In the genomic region with DNA sequence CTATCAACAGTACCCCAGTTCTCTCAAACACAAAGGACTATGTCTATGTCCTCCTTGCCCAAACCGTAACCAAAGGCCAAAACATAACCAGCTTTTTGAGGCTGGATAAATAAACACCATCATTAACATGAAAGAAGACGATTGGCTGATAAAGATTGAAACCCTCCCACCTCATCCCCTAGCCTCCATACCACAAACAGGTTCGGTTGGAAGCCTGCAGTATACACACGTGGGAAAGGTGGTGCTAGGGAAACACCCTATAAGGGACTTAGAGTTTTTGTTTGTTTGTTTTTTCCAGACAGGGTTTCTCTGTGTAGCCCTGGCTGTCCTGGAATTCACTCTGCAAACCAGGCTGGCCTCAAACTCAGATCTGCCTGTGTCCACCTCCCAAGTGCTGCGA, we compare ENCODE assay signal across 24 mouse cellular contexts.
DNase-seq lines count a peak whose midpoint lies in the region; ATAC-seq lines count a peak whose summit lies in the region.
"Had no signal": no experiment of that assay in that cellular context is flagged by ENCODE, and none has a peak within 500 bp of the region (broad histone marks: within the 10 kb centered on the region; RNA-seq: fewer than 3 reads in every experiment).

No protein-coding gene starts in this region.

- WGBS in midbrain, embryonic 11.5 days = 62% methylated on average over 5 of the region's 5 CpGs
- WGBS in midbrain, embryonic 14.5 days = 64% methylated on average over 5 of the region's 5 CpGs
- 40% methylated on average over 5 of the region's 5 CpGs for WGBS in liver, embryonic 16.5 days (ENCODE audit: insufficient replicate concordance)

- H3K9ac ChIP-seq in midbrain, embryonic 11.5 days (ENCODE audit: low read length) = no peak overlapping the region
- H3K9ac ChIP-seq in midbrain, embryonic 14.5 days (replicated peaks; ENCODE audit: low read length) = no peak overlapping the region
- H3K9ac ChIP-seq in liver, embryonic 16.5 days (ENCODE audit: low read depth, low read length) = no peak overlapping the region
- H3K9ac ChIP-seq: embryonic facial prominence, embryonic 13.5 days; forebrain, embryonic 12.5 days; forebrain, postnatal 0 days; heart, embryonic 15.5 days; neural tube, embryonic 12.5 days; stomach, embryonic 15.5 days had no signal

- no peak overlapping the region for H3K27ac ChIP-seq in midbrain, embryonic 11.5 days (ENCODE audit: low read depth, low read length)
- no peak overlapping the region for H3K27ac ChIP-seq in midbrain, embryonic 14.5 days (replicated peaks; ENCODE audit: low read depth, low read length)
- H3K27ac ChIP-seq in liver, embryonic 16.5 days (ENCODE audit: low read length) = peak overlapping the region; percentile 88
- H3K27ac ChIP-seq: embryonic facial prominence, embryonic 13.5 days; forebrain, embryonic 12.5 days; heart, embryonic 10.5 days; heart, embryonic 15.5 days; kidney, postnatal 0 days; neural tube, embryonic 12.5 days; stomach, embryonic 15.5 days had no signal

- H3K4me3 ChIP-seq in midbrain, embryonic 11.5 days (ENCODE audit: low read depth, low read length) = no peak overlapping the region
- H3K4me3 ChIP-seq in midbrain, embryonic 14.5 days (replicated peaks; ENCODE audit: low read depth, low read length) = no peak overlapping the region
- peak overlapping the region; percentile 5 for H3K4me3 ChIP-seq in erythroblast, embryonic 14.5 days (replicated peaks)
- H3K4me3 ChIP-seq in liver, embryonic 16.5 days (ENCODE audit: low read depth, low read length) = no peak overlapping the region
- H3K4me3 ChIP-seq: embryonic facial prominence, embryonic 13.5 days; forebrain, embryonic 12.5 days; heart, embryonic 10.5 days; heart, embryonic 15.5 days; myocyte; neural tube, embryonic 12.5 days; stomach, embryonic 15.5 days had no signal

- ATAC-seq in midbrain, embryonic 11.5 days (ENCODE audit: low FRiP score) = no peak
- no peak for ATAC-seq in midbrain, embryonic 14.5 days (ENCODE audit: low FRiP score, low TSS enrichment)
- peak; percentile 66 for ATAC-seq in liver, embryonic 16.5 days (ENCODE audit: low read depth)
- ATAC-seq: forebrain, postnatal 0 days; hindbrain, embryonic 16.5 days; midbrain, embryonic 16.5 days had no signal

- peak; percentile 66 for DNase-seq in midbrain, embryonic 11.5 days (ENCODE audit: low spot score, missing footprints)
- no peak for DNase-seq in midbrain, embryonic 14.5 days
- no peak for DNase-seq in left cerebral cortex, adult 11 months (ENCODE audit: low spot score)
- no peak for DNase-seq in right cerebral cortex, postnatal 4 days
- DNase-seq in spleen, adult 12 weeks (ENCODE audit: low spot score) = no peak
- DNase-seq: adrenal gland, postnatal 14 days; cerebellum, adult 11-12 months; cerebellum, adult 9-11 months; forebrain, postnatal 0 days; kidney, adult 2 months; layer of hippocampus, adult 9-11 months; lung, postnatal 36 days had no signal

- no peaks in the 10 kb centered on the region for H3K36me3 ChIP-seq in midbrain, embryonic 11.5 days (ENCODE audit: control insufficient read depth, insufficient read depth, low read length)
- no peaks in the 10 kb centered on the region for H3K36me3 ChIP-seq in midbrain, embryonic 14.5 days (ENCODE audit: control insufficient read depth, insufficient read depth, low read length)
- no peaks in the 10 kb centered on the region for H3K36me3 ChIP-seq in erythroblast, embryonic 14.5 days (ENCODE audit: control insufficient read depth)
- no peaks in the 10 kb centered on the region for H3K36me3 ChIP-seq in liver, embryonic 16.5 days (ENCODE audit: control insufficient read depth, insufficient read depth)
- H3K36me3 ChIP-seq: embryonic facial prominence, embryonic 13.5 days; forebrain, embryonic 12.5 days; heart, embryonic 10.5 days; heart, embryonic 15.5 days; neural tube, embryonic 12.5 days; stomach, embryonic 15.5 days had no signal

- no peaks in the 10 kb centered on the region for H3K27me3 ChIP-seq in midbrain, embryonic 11.5 days (ENCODE audit: control insufficient read depth, insufficient read depth, low read length)
- no peaks in the 10 kb centered on the region for H3K27me3 ChIP-seq in midbrain, embryonic 14.5 days (ENCODE audit: control insufficient read depth, insufficient read depth, low read length)
- H3K27me3 ChIP-seq in erythroblast, embryonic 14.5 days (ENCODE audit: control insufficient read depth) = no peaks in the 10 kb centered on the region
- no peaks in the 10 kb centered on the region for H3K27me3 ChIP-seq in liver, embryonic 16.5 days (ENCODE audit: control insufficient read depth, insufficient read depth, low read depth, low read length)
- H3K27me3 ChIP-seq: embryonic facial prominence, embryonic 13.5 days; forebrain, embryonic 12.5 days; heart, embryonic 15.5 days; neural tube, embryonic 12.5 days; stomach, embryonic 15.5 days had no signal

- no peaks in the 10 kb centered on the region for H3K9me3 ChIP-seq in midbrain, embryonic 11.5 days (ENCODE audit: control insufficient read depth, low read length)
- no peaks in the 10 kb centered on the region for H3K9me3 ChIP-seq in midbrain, embryonic 14.5 days (ENCODE audit: control insufficient read depth, low read length)
- H3K9me3 ChIP-seq in erythroblast, embryonic 14.5 days (ENCODE audit: control insufficient read depth, low read length) = no peaks in the 10 kb centered on the region
- H3K9me3 ChIP-seq in liver, embryonic 16.5 days (replicated peaks; ENCODE audit: control insufficient read depth, low read length) = no peaks in the 10 kb centered on the region
- H3K9me3 ChIP-seq: embryonic facial prominence, embryonic 13.5 days; forebrain, embryonic 12.5 days; heart, embryonic 10.5 days; heart, embryonic 15.5 days; neural tube, embryonic 12.5 days; stomach, embryonic 15.5 days had no signal

- H3K4me1 ChIP-seq in midbrain, embryonic 11.5 days (ENCODE audit: control insufficient read depth, insufficient read depth, low read length) = no peaks in the 10 kb centered on the region
- H3K4me1 ChIP-seq in midbrain, embryonic 14.5 days (ENCODE audit: control insufficient read depth, insufficient read depth, low read length) = no peaks in the 10 kb centered on the region
- H3K4me1 ChIP-seq in erythroblast, embryonic 14.5 days (ENCODE audit: control insufficient read depth) = peaks cover 67% of the 10 kb centered on the region
- peaks cover 36% of the 10 kb centered on the region for H3K4me1 ChIP-seq in liver, embryonic 16.5 days (ENCODE audit: control insufficient read depth, low read depth, low read length)

- no peak overlapping the region for H3K4me2 ChIP-seq in midbrain, embryonic 11.5 days
- no peak overlapping the region for H3K4me2 ChIP-seq in midbrain, embryonic 14.5 days (ENCODE audit: low read length)
- H3K4me2 ChIP-seq in liver, embryonic 16.5 days (ENCODE audit: low read depth, low read length) = 0 out of 2 replicates have a peak overlapping the region, but pooled peaks have one; percentile 47
- H3K4me2 ChIP-seq: embryonic facial prominence, embryonic 13.5 days; forebrain, embryonic 12.5 days; heart, embryonic 15.5 days; neural tube, embryonic 12.5 days; stomach, embryonic 15.5 days had no signal
